Mouse (Mus musculus) stomach, embryonic 16.5 days (tissue): ENCODE measurements around the gene Tex9. TPM values are rescaled to one million over a fixed set of nuclear protein-coding genes. Genes with fewer than 3 reads are reported as not detected.
A peak's percentile ranks its signal among the peaks of the same experiment; 100 is the strongest.
"Not testable (repeated sequence)": the region's sequence is repeated elsewhere in the genome, so short reads cannot be mapped to it uniquely, and the experiment has no call there.

Source experiments
- ATAC-seq: fragments of 200-750 bp; cut with Nextera tagmentation; 2 replicates; pipeline ENCODE4 v1.8.0; 2017; ENCODE audit warnings: moderate number of reproducible peaks, moderate TSS enrichment; ENCODE audit not compliant: insufficient read depth, low FRiP score
- H3K27ac ChIP-seq: fragments of 300-500 bp; sonication (generic); 2 replicates; pipeline ENCODE4 v1.5.1; 2014; ENCODE audit warnings: low read length
- H3K27me3 ChIP-seq: fragments of 300-500 bp; sonication (generic); 2 replicates; pipeline ENCODE4 v1.6.1; 2014; ENCODE audit warnings: low read length, control low read depth, mixed read lengths; ENCODE audit not compliant: control insufficient read depth, insufficient read depth
- H3K36me3 ChIP-seq: fragments of 300-500 bp; sonication (generic); 2 replicates; pipeline ENCODE4 v1.6.1; 2014; ENCODE audit warnings: low read length; ENCODE audit not compliant: control insufficient read depth, insufficient read depth
- H3K4me1 ChIP-seq: fragments of 300-500 bp; sonication (generic); 2 replicates; pipeline ENCODE4 v1.6.1; 2014; ENCODE audit warnings: low read length, control low read depth, mixed read lengths; ENCODE audit not compliant: control insufficient read depth, insufficient read depth
- H3K4me2 ChIP-seq: fragments of 300-500 bp; sonication (generic); 2 replicates; pipeline ENCODE4 v1.6.1; 2014; ENCODE audit warnings: low read depth, low read length, mixed read lengths
- H3K4me3 ChIP-seq: fragments of 300-500 bp; sonication (generic); replicated peaks from 2 replicates; pipeline ENCODE4 v1.5.1; 2014; ENCODE audit warnings: mild to moderate bottlenecking, low read length
- H3K9ac ChIP-seq: fragments of 300-500 bp; sonication (generic); 2 replicates; pipeline ENCODE4 v1.6.1; 2014; ENCODE audit warnings: low read length
- H3K9me3 ChIP-seq: fragments of 300-500 bp; sonication (generic); replicated peaks from 2 replicates; pipeline ENCODE4 v1.6.1; 2016; ENCODE audit warnings: low read length, control low read depth; ENCODE audit not compliant: control insufficient read depth
- WGBS: fragments of 180-500 bp; shearing (Covaris S2); extraction: QIAGEN DNeasy Blood & Tissue Kit; methylation state at CpG from one replicate; pipeline ENCODE4 v1.1.7; 2014; 5-methylcytosine and 5-hydroxymethylcytosine counted together
- polyA plus RNA-seq: library from polyadenylated mRNA; unstranded; fragments of >200 nt; fragmentation: Nextera tagmentation; extraction: Ambion mirVana; gene quantifications from 2 replicates; pipeline ENCODE4 v1.2.1, GENCODE M21; 2015

The Tex9 gene
- polyA plus RNA-seq, 1 experiment from 2014 or later: 19.2 TPM

GRCm38 (mm10) chr9:72411746-72412145 is 80.3 kb downstream of the Tex9 start:
- H3K27me3 ChIP-seq: no peaks in the 10 kb centered on the region
- H3K9ac ChIP-seq: no peak overlapping the region
- no peaks in the 10 kb centered on the region for H3K4me1 ChIP-seq
- ATAC-seq: no peak
- WGBS: 93% methylated on average over 2 of the region's 2 CpGs
- H3K36me3 ChIP-seq: no peaks in the 10 kb centered on the region
- no peak overlapping the region for H3K4me2 ChIP-seq
- H3K27ac ChIP-seq: no peak overlapping the region
- H3K9me3 ChIP-seq: no peaks in the 10 kb centered on the region
- no peak overlapping the region for H3K4me3 ChIP-seq

- ATAC-seq: peak; percentile 61
- Histone ChIP-seq H3K27me3 (no peaks in the 10 kb centered on the region), H3K36me3 (no peaks in the 10 kb centered on the region), H3K9ac (no peak overlapping the region), H3K27ac (no peak overlapping the region), H3K4me1 (no peaks in the 10 kb centered on the region), H3K4me3 (no peak overlapping the region), H3K4me2 (no peak overlapping the region), H3K9me3 (no peaks in the 10 kb centered on the region)
- WGBS: 34% methylated on average over 15 of the region's 15 CpGs
Measured at GRCm38 (mm10) chr9:72409381-72410225, 82.4 kb downstream of the Tex9 start.

DNA sequence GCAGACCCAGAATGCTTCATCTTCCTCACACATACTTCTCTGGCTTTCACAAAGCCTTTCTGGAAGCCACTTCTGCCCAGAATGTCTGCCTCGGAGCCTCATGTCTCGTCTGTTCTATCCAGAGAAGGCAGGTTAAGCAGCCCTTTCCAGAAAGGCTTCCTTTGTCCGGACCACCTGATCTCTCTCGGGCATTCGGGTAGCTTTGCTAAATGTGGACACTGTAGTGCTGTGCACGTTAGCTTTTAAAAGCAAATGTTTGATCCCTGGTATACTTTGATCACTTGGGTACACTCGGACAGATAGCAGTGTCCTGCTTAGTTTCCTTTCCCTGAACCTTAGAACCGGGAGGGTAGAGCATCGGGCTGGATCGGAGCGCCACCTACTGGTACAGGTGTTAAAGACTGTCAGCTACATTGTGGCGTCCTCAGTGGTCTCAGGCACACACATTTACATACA is 83.9 kb downstream of the Tex9 start:
- Histone ChIP-seq H3K9ac (peak overlapping the region; percentile 61), H3K27ac (no peak overlapping the region), H3K27me3 (no peaks in the 10 kb centered on the region), H3K36me3 (no peaks in the 10 kb centered on the region), H3K9me3 (no peaks in the 10 kb centered on the region), H3K4me1 (no peaks in the 10 kb centered on the region), H3K4me3 (peak overlapping the region; percentile 37), H3K4me2 (peak overlapping the region; percentile 50)
- WGBS: 11% methylated on average over 12 of the region's 12 CpGs
- peak; percentile 65; the same call in 1 of the 2 replicates for ATAC-seq

GRCm38 (mm10) chr9:72405882-72406638 is 86.0 kb downstream of the Tex9 start:
- no peak for ATAC-seq
- Histone ChIP-seq H3K36me3 (no peaks in the 10 kb centered on the region), H3K4me3 (no peak overlapping the region), H3K27me3 (no peaks in the 10 kb centered on the region), H3K9ac (no peak overlapping the region), H3K9me3 (no peaks in the 10 kb centered on the region), H3K4me2 (no peak overlapping the region), H3K27ac (no peak overlapping the region), H3K4me1 (no peaks in the 10 kb centered on the region)
- WGBS: 81% methylated on average over 9 of the region's 9 CpGs

DNA sequence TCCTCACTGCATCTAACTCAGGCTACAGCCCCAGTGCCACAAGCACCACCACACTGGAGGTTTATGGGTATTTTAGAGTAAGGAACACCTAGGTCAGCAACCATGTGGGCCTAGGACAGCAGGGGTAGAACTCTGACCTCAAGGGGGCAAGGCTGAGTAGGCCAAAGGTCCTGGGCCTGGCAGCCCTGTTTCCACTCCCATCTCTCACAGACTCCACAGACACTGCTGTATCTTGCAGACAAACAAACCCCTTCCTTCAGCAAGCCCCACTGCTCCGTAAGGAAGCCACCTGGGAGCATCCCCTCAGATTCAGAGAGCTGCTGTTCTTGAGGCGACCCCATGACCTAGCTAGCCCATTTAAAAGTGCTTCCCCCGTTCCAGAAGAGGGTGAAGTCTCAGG is 87.1 kb downstream of the Tex9 start:
- Histone ChIP-seq H3K4me2 (no peak overlapping the region), H3K9me3 (no peaks in the 10 kb centered on the region), H3K4me1 (no peaks in the 10 kb centered on the region), H3K9ac (no peak overlapping the region), H3K4me3 (no peak overlapping the region), H3K27ac (no peak overlapping the region), H3K27me3 (no peaks in the 10 kb centered on the region), H3K36me3 (no peaks in the 10 kb centered on the region)
- no peak for ATAC-seq
- WGBS: 66% methylated on average over 3 of the region's 3 CpGs

DNA sequence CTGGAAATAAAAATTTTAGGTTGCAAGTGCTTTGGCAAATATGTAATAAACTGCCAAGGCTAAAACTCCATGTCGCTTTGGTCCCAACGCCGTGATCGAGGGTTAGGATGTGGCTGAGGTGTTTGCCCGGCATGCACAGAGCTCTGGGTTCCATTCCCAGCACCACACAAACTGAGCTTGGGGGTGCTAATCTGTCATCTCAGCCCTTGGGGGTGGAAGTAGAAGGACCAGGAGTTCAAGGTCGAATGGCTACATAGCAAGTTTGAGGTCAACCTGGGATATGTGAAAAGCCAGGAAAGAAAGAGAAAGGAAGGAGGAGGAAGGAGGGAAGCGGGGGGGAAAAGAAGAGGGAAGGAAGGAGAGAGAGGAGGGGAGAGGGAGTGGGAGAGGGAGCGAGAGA is 87.6 kb downstream of the Tex9 start:
- Histone ChIP-seq H3K4me3 (no peak overlapping the region), H3K4me1 (no peaks in the 10 kb centered on the region), H3K4me2 (no peak overlapping the region), H3K36me3 (no peaks in the 10 kb centered on the region), H3K9ac (no peak overlapping the region), H3K9me3 (no peaks in the 10 kb centered on the region), H3K27me3 (no peaks in the 10 kb centered on the region), H3K27ac (no peak overlapping the region)
- WGBS: 84% methylated on average over 8 of the region's 8 CpGs
- ATAC-seq: no peak

GRCm38 (mm10) chr9:72403421-72403820 is 88.6 kb downstream of the Tex9 start:
- Histone ChIP-seq H3K4me1 (no peaks in the 10 kb centered on the region), H3K27me3 (no peaks in the 10 kb centered on the region), H3K9me3 (no peaks in the 10 kb centered on the region), H3K9ac (no peak overlapping the region), H3K36me3 (no peaks in the 10 kb centered on the region), H3K4me3 (no peak overlapping the region), H3K27ac (no peak overlapping the region), H3K4me2 (no peak overlapping the region)
- WGBS: 72% methylated on average over 6 of the region's 6 CpGs
- no peak for ATAC-seq

GRCm38 (mm10) chr9:72401769-72402168 is 90.2 kb downstream of the Tex9 start:
- not testable (repeated sequence) for H3K27ac ChIP-seq, H3K27me3 ChIP-seq, ATAC-seq, H3K4me1 ChIP-seq, H3K4me2 ChIP-seq, H3K9ac ChIP-seq, H3K4me3 ChIP-seq, H3K9me3 ChIP-seq, H3K36me3 ChIP-seq
- 73% methylated on average over 4 of the region's 4 CpGs for WGBS
